Mouse (Mus musculus): ENCODE measurements around the gene Mrpl48.

The Mrpl48 gene

DNA sequence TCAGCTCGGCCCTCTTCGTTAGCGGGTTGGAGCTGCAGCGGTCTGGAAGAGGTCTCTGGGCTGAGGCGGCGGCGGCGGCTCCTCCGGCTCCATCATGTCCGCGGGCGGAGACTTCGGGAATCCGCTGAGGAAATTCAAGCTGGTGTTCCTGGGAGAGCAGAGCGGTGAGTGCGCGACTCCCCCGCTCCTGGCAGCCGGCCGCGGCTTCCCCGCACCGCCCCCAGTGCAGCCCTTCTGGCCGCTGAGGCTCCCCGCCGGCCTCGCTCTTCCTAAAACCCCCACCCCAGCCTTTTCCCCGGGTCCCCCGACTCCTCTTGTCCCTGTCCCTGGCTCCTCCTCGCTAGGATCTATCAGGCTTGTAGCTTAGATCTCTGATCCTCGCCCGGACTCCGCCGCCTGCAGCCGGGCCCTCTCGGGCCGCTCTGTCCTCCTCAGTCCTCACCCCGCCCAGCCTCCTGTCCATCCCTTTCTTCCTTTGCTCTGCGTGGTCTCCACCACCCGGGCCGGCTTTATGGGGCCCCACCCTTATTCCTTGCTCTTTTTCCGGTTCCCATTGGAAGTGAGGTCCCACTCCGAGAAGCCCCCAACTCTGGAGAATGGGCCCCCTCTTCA is at the start of gene Mrpl48:
Gene Mrpl48 (minus strand): TSS at position 172 of the 612 bp plus-strand sequence.
- DNase-seq = peak; percentile 57

DNA sequence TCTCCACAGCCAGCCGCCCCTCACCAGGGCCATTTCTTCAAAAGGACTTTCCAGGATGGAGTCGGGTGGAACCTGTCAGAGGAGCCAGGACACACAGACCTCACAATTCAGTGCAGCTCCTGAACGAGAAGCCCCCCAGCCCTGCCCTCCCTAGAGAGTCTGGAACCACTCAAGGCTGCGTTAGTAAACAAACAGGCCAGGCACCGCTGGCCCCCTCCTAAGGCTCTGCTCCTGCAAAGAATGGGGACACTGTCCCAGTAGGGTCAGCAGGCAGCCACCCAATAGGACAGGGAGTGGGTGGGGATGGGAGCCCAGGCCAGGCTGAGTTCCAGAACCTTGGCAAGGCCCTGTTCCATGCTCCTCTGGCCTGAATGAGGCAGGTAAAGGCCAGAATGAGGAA is 48.6 kb upstream of the Mrpl48 start:
- no peak for DNase-seq

DNA sequence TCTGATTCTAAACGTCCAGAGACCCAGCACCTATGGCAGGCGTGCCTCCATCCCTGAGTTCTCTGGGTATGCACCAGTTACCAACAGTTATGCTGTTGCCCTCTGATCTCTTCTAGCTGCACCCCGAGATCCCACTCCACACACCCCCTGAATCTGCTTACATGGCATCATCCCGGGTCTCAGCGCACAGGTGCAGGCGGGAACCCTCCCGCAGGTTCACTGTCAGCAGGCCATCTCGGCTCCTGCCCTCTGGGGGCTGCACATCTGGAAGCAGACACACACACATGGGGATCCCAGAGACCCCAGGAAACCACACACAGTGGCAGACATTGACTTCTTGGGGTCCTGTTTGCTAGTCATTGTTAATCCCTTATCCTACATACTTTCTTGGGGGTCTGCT is 46.3 kb upstream of the Mrpl48 start:
- no peak for DNase-seq

GRCm38 (mm10) chr7:100653480-100654266 is 45.6 kb upstream of the Mrpl48 start:
- no peak for DNase-seq

DNA sequence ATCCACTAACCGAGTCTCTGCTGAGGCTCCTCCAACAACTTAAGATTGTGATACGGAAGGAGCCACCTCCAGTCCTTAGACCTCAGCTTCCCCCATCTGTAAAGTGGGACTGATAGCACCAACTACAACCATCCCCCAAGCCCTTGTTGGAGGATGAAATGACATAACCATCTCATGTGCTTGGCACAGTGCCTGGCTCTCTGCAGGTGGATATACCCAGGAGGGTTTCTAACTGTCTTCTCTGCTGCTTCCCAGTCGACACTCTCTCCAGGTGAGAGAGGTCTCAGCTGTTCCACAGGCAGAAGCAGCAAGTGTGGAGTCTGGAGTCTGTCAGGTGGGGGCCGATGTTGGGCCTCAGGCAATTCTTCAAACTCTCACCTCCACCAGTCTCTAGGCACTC is 42.9 kb upstream of the Mrpl48 start:
- no peak for DNase-seq

- no peak for DNase-seq
Observed at GRCm38 (mm10) chr7:100650421-100650820, 42.3 kb upstream of the Mrpl48 start.

DNA sequence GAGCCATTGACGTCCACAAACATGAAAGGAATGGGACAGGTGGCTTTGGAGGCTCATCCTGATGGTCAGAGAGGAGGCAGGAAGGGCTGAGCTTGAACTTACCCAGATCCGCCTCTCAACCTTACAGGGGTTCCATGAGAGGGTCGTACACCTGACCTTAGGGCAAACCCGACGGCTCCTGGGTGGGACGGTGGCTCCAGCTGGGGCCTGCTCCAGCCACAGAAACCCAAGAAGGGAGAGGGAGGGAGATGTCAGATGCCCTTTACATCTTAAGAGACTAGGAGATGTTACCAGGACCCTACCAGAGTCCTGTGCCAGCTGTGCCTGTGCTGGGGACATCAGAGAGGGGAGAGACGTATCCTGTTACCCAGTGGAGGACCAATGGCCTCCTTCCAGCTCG is 41.7 kb upstream of the Mrpl48 start:
- DNase-seq = no peak

GRCm38 (mm10) chr7:100649095-100649494 is 41.0 kb upstream of the Mrpl48 start:
- no peak for DNase-seq

DNA sequence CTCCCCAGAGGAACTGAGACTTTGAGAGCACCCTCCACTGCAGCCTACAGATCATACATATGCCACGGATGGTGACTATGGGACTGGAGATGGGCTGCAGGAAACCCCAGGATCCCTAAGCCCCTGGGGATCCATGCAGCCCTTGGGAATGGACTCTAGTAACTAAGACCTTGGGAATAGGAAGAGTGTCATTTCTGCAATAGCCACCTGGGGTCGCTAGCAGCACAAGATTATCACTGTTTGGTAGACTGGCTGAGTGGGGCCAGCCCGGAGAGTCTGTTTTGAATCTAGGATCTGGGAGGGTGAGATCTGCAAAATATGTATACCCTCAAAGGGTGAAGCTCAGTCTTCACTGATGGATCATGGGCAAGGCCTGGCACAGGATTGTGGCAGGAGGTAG is 37.0 kb upstream of the Mrpl48 start:
- peak; percentile 76 for DNase-seq

GRCm38 (mm10) chr7:100642413-100642812 is 34.3 kb upstream of the Mrpl48 start:
- DNase-seq = no peak

- DNase-seq = no peak
Observed at GRCm38 (mm10) chr7:100637657-100638056, 29.6 kb upstream of the Mrpl48 start.

- DNase-seq = no peak
Observed at GRCm38 (mm10) chr7:100624538-100624937, 16.4 kb upstream of the Mrpl48 start.

- no peak for DNase-seq
Observed at GRCm38 (mm10) chr7:100622277-100622676, 14.2 kb upstream of the Mrpl48 start.

- no peak for DNase-seq
Observed at GRCm38 (mm10) chr7:100616121-100616857, 8.2 kb upstream of the Mrpl48 start.

GRCm38 (mm10) chr7:100608910-100609309 is 809 bp upstream of the Mrpl48 start:
- no peak for DNase-seq

- DNase-seq = peak; percentile 94
Observed at GRCm38 (mm10) chr7:100607214-100608129, 629 bp downstream of the Mrpl48 start, which contains the start of gene Rab6a. Rab6a (plus strand) TSS chr7:100607410.

- no peak for DNase-seq
Observed at GRCm38 (mm10) chr7:100600211-100600610, 7.9 kb downstream of the Mrpl48 start.

- no peak for DNase-seq
Observed at GRCm38 (mm10) chr7:100593349-100593748, 14.8 kb downstream of the Mrpl48 start.

- no peak for DNase-seq
Observed at GRCm38 (mm10) chr7:100591522-100591852, 16.6 kb downstream of the Mrpl48 start.

- DNase-seq = peak; percentile 67
Observed at GRCm38 (mm10) chr7:100590845-100591521, 17.1 kb downstream of the Mrpl48 start.

- DNase-seq = no peak
Observed at GRCm38 (mm10) chr7:100590504-100590844, 17.6 kb downstream of the Mrpl48 start.

- no peak for DNase-seq
Observed at GRCm38 (mm10) chr7:100589816-100590215, 18.3 kb downstream of the Mrpl48 start.

All from right cerebral cortex, postnatal 4 days (tissue).